Comparison of ENCODE assay signal across 25 mouse cellular contexts in genomic region chr1:45883378-45883777, GRCm38 (mm10). TPM values are rescaled to one million over a fixed set of nuclear protein-coding genes. Genes with fewer than 3 reads are reported as not detected.
"Had no signal": no experiment of that assay in that cellular context is flagged by ENCODE, and none has a peak within 500 bp of the region (broad histone marks: within the 10 kb centered on the region; RNA-seq: fewer than 3 reads in every experiment).

No protein-coding gene starts in this region.

- H3K4me3 ChIP-seq: neural tube, embryonic 12.5 days; neural tube, embryonic 13.5 days; neural tube, embryonic 15.5 days; stomach, embryonic 15.5 days had no signal

- H3K27ac ChIP-seq: neural tube, embryonic 12.5 days; neural tube, embryonic 13.5 days; neural tube, embryonic 15.5 days; stomach, embryonic 15.5 days; stomach, postnatal 0 days had no signal

- H3K36me3 ChIP-seq: neural tube, embryonic 12.5 days; neural tube, embryonic 13.5 days; neural tube, embryonic 15.5 days; stomach, embryonic 15.5 days had no signal

- DNase-seq: retina, postnatal 1 day; right cerebral cortex, adult 18-20 months; right cerebral cortex, postnatal 14 days; right cerebral cortex, postnatal 25 days; right cerebral cortex, postnatal 4 days; spleen, adult 18-20 months; thymus, adult 18-20 months; thymus, adult 2 months; thymus, postnatal 14 days; thymus, postnatal 25 days; thymus, postnatal 36 days had no signal

RNA-seq across cellular contexts. Expression of gene Gm5269, which starts 6.7 kb away (rescaled TPM):
- polyA plus RNA-seq: neural tube, embryonic 11.5 days; neural tube, embryonic 12.5 days; neural tube, embryonic 13.5 days; neural tube, embryonic 14.5 days; neural tube, embryonic 15.5 days; small intestine, adult 2 months; spleen, adult 2 months; stomach, embryonic 14.5 days; stomach, embryonic 15.5 days; stomach, embryonic 16.5 days; stomach, postnatal 0 days; testis, adult 2 months; thymus, adult 2 months; thymus, postnatal 0 days; urinary bladder, adult 2 months had no signal
